Mouse (Mus musculus) MEL (cell line): ENCODE results near the gene Nipal4. TPM values are rescaled to one million over a fixed set of nuclear protein-coding genes. Genes with fewer than 3 reads are reported as not detected.

Source experiments
- DNase-seq: peaks from one replicate; pipeline ENCODE4 v3.0.0; 2011; ENCODE audit warnings: low read depth, low spot score
- H3K27ac ChIP-seq: 2 replicates; pipeline ENCODE4 v1.5.1; 2012; ENCODE audit warnings: low read depth, mild to moderate bottlenecking, control low read depth, low read length, moderate library complexity; ENCODE audit not compliant: control insufficient read depth
- H3K27me3 ChIP-seq, 2 experiments: fragments of 150-350 bp in 1 of 2; sonication (generic) in 1 of 2; 2 replicates each; pipeline ENCODE4 v1.6.1; 2012; ENCODE audit warnings: low read length in 2 of 2, mild to moderate bottlenecking in 2 of 2, improper control_type of control experiment in 1 of 2, moderate library complexity in 1 of 2; ENCODE audit not compliant: insufficient read depth in 2 of 2, control insufficient read depth in 1 of 2
- H3K36me3 ChIP-seq, 2 experiments: 2 replicates each; pipeline ENCODE4 v1.6.1; 2012 to 2014; ENCODE audit warnings: low read length in 2 of 2, improper control_type of control experiment in 1 of 2, inconsistent platforms in 1 of 2, mild to moderate bottlenecking in 1 of 2; ENCODE audit not compliant: insufficient read depth in 2 of 2, control insufficient read depth in 1 of 2
- H3K4me1 ChIP-seq, 2 experiments: fragments of 150-350 bp in 1 of 2; sonication (generic) in 1 of 2; 2 replicates each; pipeline ENCODE4 v1.6.1; 2012; ENCODE audit warnings: low read length in 2 of 2, improper control_type of control experiment in 1 of 2, mild to moderate bottlenecking in 1 of 2; ENCODE audit not compliant: insufficient read depth in 2 of 2, control insufficient read depth in 1 of 2
- H3K4me3 ChIP-seq, 2 experiments: fragments of 150-350 bp in 1 of 2; sonication (generic) in 1 of 2; 2 replicates each; pipeline ENCODE4 v1.5.1; 2012; ENCODE audit warnings: low read depth in 2 of 2, low read length in 2 of 2, mild to moderate bottlenecking in 2 of 2, moderate library complexity in 2 of 2, control low read depth in 1 of 2, improper control_type of control experiment in 1 of 2; ENCODE audit not compliant: control insufficient read depth in 1 of 2, insufficient read depth in 1 of 2
- H3K79me2 ChIP-seq: 2 replicates; pipeline ENCODE4 v1.6.1; 2012; ENCODE audit warnings: mild to moderate bottlenecking, low read length, moderate library complexity; ENCODE audit not compliant: control insufficient read depth, poor library complexity, insufficient read depth
- H3K9ac ChIP-seq: 2 replicates; pipeline ENCODE4 v1.6.1; 2012; ENCODE audit warnings: low read depth, mild to moderate bottlenecking, control low read depth, low read length, moderate library complexity; ENCODE audit not compliant: control insufficient read depth, poor library complexity, severe bottlenecking
- H3K9me3 ChIP-seq: fragments of 150-350 bp; sonication (generic); replicated peaks from 2 replicates; pipeline ENCODE4 v1.6.1; 2012; ENCODE audit warnings: mild to moderate bottlenecking, low read length, improper control_type of control experiment, moderate library complexity; ENCODE audit not compliant: insufficient read depth
- BHLHE40 ChIP-seq: IDR thresholded peaks from 2 replicates; pipeline ENCODE4 v1.6.1; 2012; ENCODE audit warnings: low read depth, mild to moderate bottlenecking, inconsistent platforms, low read length, improper control_type of control experiment, borderline replicate concordance
- CHD1 ChIP-seq: IDR thresholded peaks from 2 replicates; pipeline ENCODE4 v1.6.1; 2012; ENCODE audit warnings: low read depth, mild to moderate bottlenecking, inconsistent platforms, low read length, improper control_type of control experiment
- CHD2 ChIP-seq: IDR thresholded peaks from 2 replicates; pipeline ENCODE4 v1.6.1; 2011; ENCODE audit warnings: low read length, improper control_type of control experiment
- EP300 ChIP-seq, 2 experiments: IDR thresholded peaks; 2 replicates each; pipeline ENCODE4 v1.6.1; 2011; ENCODE audit warnings: improper control_type of control experiment in 2 of 2, low read length in 2 of 2, low read depth in 1 of 2, mild to moderate bottlenecking in 1 of 2
- ETS1 ChIP-seq: IDR thresholded peaks from 2 replicates; pipeline ENCODE4 v1.6.1; 2012; ENCODE audit warnings: low read depth, mild to moderate bottlenecking, inconsistent platforms, low read length, improper control_type of control experiment, moderate library complexity
- GABPA ChIP-seq: IDR thresholded peaks from 2 replicates; pipeline ENCODE4 v1.6.1; 2012; ENCODE audit warnings: low read depth, mild to moderate bottlenecking, inconsistent platforms, low read length, improper control_type of control experiment, moderate library complexity
- HCFC1 ChIP-seq: IDR thresholded peaks from 2 replicates; pipeline ENCODE4 v1.6.1; 2012; ENCODE audit warnings: low read depth, mild to moderate bottlenecking, inconsistent platforms, low read length, improper control_type of control experiment, moderate library complexity
- KAT2A ChIP-seq: conservative IDR thresholded peaks from 2 replicates; pipeline ENCODE4 v1.6.1; 2012; ENCODE audit warnings: low read depth, low read length, improper control_type of control experiment, inconsistent platforms
- MAFK ChIP-seq: IDR thresholded peaks from 2 replicates; pipeline ENCODE4 v1.6.1; 2011; ENCODE audit warnings: low read depth, mild to moderate bottlenecking, low read length, improper control_type of control experiment, borderline replicate concordance
- MAX ChIP-seq: IDR thresholded peaks from 2 replicates; pipeline ENCODE4 v1.6.1; 2011; ENCODE audit warnings: low read length, improper control_type of control experiment
- MEF2A ChIP-seq: IDR thresholded peaks from 2 replicates; pipeline ENCODE4 v1.6.1; 2014; ENCODE audit warnings: low read depth, mild to moderate bottlenecking, inconsistent platforms, low read length, improper control_type of control experiment; ENCODE audit not compliant: poor library complexity, insufficient replicate concordance, severe bottlenecking; ENCODE audit errors: extremely low read depth
- MXI1 ChIP-seq: IDR thresholded peaks from 2 replicates; pipeline ENCODE4 v1.6.1; 2011; ENCODE audit warnings: mild to moderate bottlenecking, low read depth, low read length, improper control_type of control experiment
- MYB ChIP-seq: IDR thresholded peaks from 2 replicates; pipeline ENCODE4 v1.6.1; 2011; ENCODE audit warnings: mild to moderate bottlenecking, low read depth, low read length, improper control_type of control experiment
- MYC ChIP-seq: IDR thresholded peaks from 2 replicates; pipeline ENCODE4 v1.6.1; 2011; ENCODE audit warnings: low read depth, mild to moderate bottlenecking, low read length, improper control_type of control experiment, moderate library complexity
- NRF1 ChIP-seq: IDR thresholded peaks from 2 replicates; pipeline ENCODE4 v1.6.1; 2014; ENCODE audit warnings: low read depth, mild to moderate bottlenecking, inconsistent platforms, low read length, improper control_type of control experiment, moderate library complexity; ENCODE audit not compliant: poor library complexity, insufficient read depth, severe bottlenecking
- POLR2A ChIP-seq, 2 experiments: IDR thresholded peaks; 2 replicates each; pipeline ENCODE4 v1.6.1; 2011 to 2012; ENCODE audit warnings: low read length in 2 of 2, mild to moderate bottlenecking in 2 of 2, control low read depth in 1 of 2, improper control_type of control experiment in 1 of 2, low read depth in 1 of 2, moderate library complexity in 1 of 2; ENCODE audit not compliant: control insufficient read depth in 1 of 2, insufficient read depth in 1 of 2, poor library complexity in 1 of 2
- POLR2AphosphoS2 ChIP-seq: IDR thresholded peaks from 2 replicates; pipeline ENCODE4 v1.6.1; 2011; ENCODE audit warnings: low read length, improper control_type of control experiment
- RAD21 ChIP-seq: IDR thresholded peaks from 2 replicates; pipeline ENCODE4 v1.6.1; 2011; ENCODE audit warnings: mild to moderate bottlenecking, low read depth, low read length, improper control_type of control experiment
- RCOR1 ChIP-seq: IDR thresholded peaks from 2 replicates; pipeline ENCODE4 v1.6.1; 2012; ENCODE audit warnings: low read depth, mild to moderate bottlenecking, inconsistent platforms, low read length, improper control_type of control experiment
- SMC3 ChIP-seq: IDR thresholded peaks from 2 replicates; pipeline ENCODE4 v1.6.1; 2011; ENCODE audit warnings: low read depth, low read length, improper control_type of control experiment
- TBP ChIP-seq: IDR thresholded peaks from 2 replicates; pipeline ENCODE4 v1.8.0; 2011; ENCODE audit warnings: low read depth, low read length, improper control_type of control experiment
- TCF12 ChIP-seq: IDR thresholded peaks from 2 replicates; pipeline ENCODE4 v1.6.1; 2014; ENCODE audit warnings: low read depth, mild to moderate bottlenecking, inconsistent platforms, low read length, improper control_type of control experiment, moderate library complexity
- UBTF ChIP-seq: IDR thresholded peaks from 2 replicates; pipeline ENCODE4 v1.6.1; 2012; ENCODE audit warnings: low read depth, mild to moderate bottlenecking, inconsistent platforms, low read length, improper control_type of control experiment, moderate library complexity, borderline replicate concordance; ENCODE audit not compliant: insufficient read depth
- USF2 ChIP-seq, 2 experiments: IDR thresholded peaks; 2 replicates each; pipeline ENCODE4 v1.6.1; 2011 to 2012; ENCODE audit warnings: improper control_type of control experiment in 2 of 2, low read length in 2 of 2, borderline replicate concordance in 1 of 2, inconsistent platforms in 1 of 2, low read depth in 1 of 2, mild to moderate bottlenecking in 1 of 2; ENCODE audit not compliant: insufficient read depth in 1 of 2
- ZC3H11A ChIP-seq: IDR thresholded peaks from 2 replicates; pipeline ENCODE4 v1.6.1; 2012; ENCODE audit warnings: low read depth, mild to moderate bottlenecking, inconsistent platforms, low read length, improper control_type of control experiment
- ZKSCAN1 ChIP-seq: IDR thresholded peaks from 2 replicates; pipeline ENCODE4 v1.6.1; 2012; ENCODE audit warnings: low read depth, mild to moderate bottlenecking, inconsistent platforms, low read length, improper control_type of control experiment, moderate library complexity
- ZMIZ1 ChIP-seq: IDR thresholded peaks from 2 replicates; pipeline ENCODE4 v1.6.1; 2012; ENCODE audit warnings: low read depth, mild to moderate bottlenecking, inconsistent platforms, low read length, improper control_type of control experiment, moderate library complexity
- polyA plus RNA-seq, 2 experiments: library from polyadenylated mRNA; stranded (reverse) in 1 of 2; unstranded in 1 of 2; fragments of >175 nt in 1 of 2; fragments of >200 nt in 1 of 2; gene quantifications; 2 replicates each; pipeline versions ENCODE4 v1.2.1 to v1.2.4; 2012; ENCODE audit warnings: low replicate concordance in 2 of 2, low read depth in 1 of 2; ENCODE audit not compliant: insufficient read length in 2 of 2, insufficient read depth in 1 of 2, missing spikeins in 1 of 2
- total RNA-seq: library from RNA; depleted of rRNA; stranded (reverse); fragments of 300-350 nt; gene quantifications from 2 replicates; pipeline ENCODE4 v1.2.3, GENCODE M21; 2012

Gene Nipal4
- total and polyA plus RNA-seq, 3 experiments: not detected

GRCm38 (mm10) chr11:46215354-46215753, 49.0 kb upstream of the Nipal4 start (continued):
- TF ChIP-seq HCFC1 (no peak), EP300 (IDR thresholded peaks at IDR 0.05; ENCODE audit: low read depth in 1 of 2, low read length in 2 of 2) (no peak), GABPA (no peak), CHD2 (no peak), RAD21 (peak; percentile 98), ZC3H11A (peak; percentile 97), BHLHE40 (no peak), MAFK (no peak), TBP (no peak), POLR2AphosphoS2 (no peak), MEF2A (no peak), MXI1 (no peak)

GRCm38 (mm10) chr11:46214368-46215230, 48.3 kb upstream of the Nipal4 start:
- Histone ChIP-seq H3K27me3 (no peaks in the 10 kb centered on the region), H3K4me3 (no peak overlapping the region), H3K4me1 (no peaks in the 10 kb centered on the region), H3K9me3 (no peaks in the 10 kb centered on the region), H3K27ac (no peak overlapping the region), H3K9ac (no peak overlapping the region), H3K36me3 (no peaks in the 10 kb centered on the region), H3K79me2 (no peaks in the 10 kb centered on the region)
- no peak for TF ChIP-seq CHD1
- TF ChIP-seq RCOR1: no peak
- TF ChIP-seq MXI1: no peak
- no peak for TF ChIP-seq SMC3
- no peak for TF ChIP-seq POLR2A (IDR thresholded peaks at IDR 0.05; ENCODE audit: control insufficient read depth in 1 of 2, insufficient read depth in 1 of 2, low read depth in 1 of 2, low read length in 2 of 2, poor library complexity in 1 of 2)
- no peak for TF ChIP-seq ETS1
- TF ChIP-seq TCF12: no peak
- TF ChIP-seq ZKSCAN1: no peak
- TF ChIP-seq UBTF: no peak
- TF ChIP-seq NRF1: no peak
- TF ChIP-seq MAX: no peak
- no peak for TF ChIP-seq ZMIZ1
- TF ChIP-seq BHLHE40: no peak
- no peak for TF ChIP-seq MYB
- no peak for TF ChIP-seq RAD21
- TF ChIP-seq HCFC1: no peak
- no peak for TF ChIP-seq USF2 (IDR thresholded peaks at IDR 0.05; ENCODE audit: borderline replicate concordance in 1 of 2, insufficient read depth in 1 of 2, low read depth in 1 of 2, low read length in 2 of 2)
- no peak for TF ChIP-seq MYC
- TF ChIP-seq CHD2: no peak
- no peak for TF ChIP-seq KAT2A
- no peak for DNase-seq
